34 mouse cellular contexts compared by ENCODE assay signal in the genomic region with DNA sequence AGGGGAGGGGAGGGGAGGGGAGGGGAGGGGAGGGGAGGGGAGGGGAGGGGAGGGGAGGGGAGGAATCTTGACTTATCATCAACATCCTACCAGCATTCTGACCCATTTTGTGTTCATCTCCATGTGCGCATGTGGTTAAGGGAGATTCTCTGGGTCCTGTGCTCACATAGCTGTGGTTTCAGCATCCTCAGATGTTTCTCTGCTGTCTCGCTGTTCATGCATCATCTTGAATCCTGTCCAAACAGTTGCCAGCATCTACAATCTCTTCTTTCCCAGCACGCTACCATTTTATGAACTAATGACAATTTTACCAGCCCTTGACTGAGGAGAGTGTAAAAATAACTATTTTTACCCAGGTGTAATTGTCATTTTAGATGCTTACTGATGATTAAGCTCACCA.
"Had no signal": no experiment of that assay in that cellular context is flagged by ENCODE, and none has a peak within 500 bp of the region (broad histone marks: within the 10 kb centered on the region; RNA-seq: fewer than 3 reads in every experiment).

No protein-coding gene starts in this region.

- DNase-seq: heart, postnatal 10 days; heart, postnatal 14 days; heart, postnatal 36 days; heart, postnatal 4 days; kidney, adult 11 months; kidney, adult 18-20 months; kidney, adult 2 months; kidney, adult 8-10 months; kidney, adult 9 months; kidney, postnatal 10 days; kidney, postnatal 14 days; kidney, postnatal 25 days; kidney, postnatal 36 days; kidney, postnatal 4 days; layer of hippocampus, adult 9-11 months; layer of hippocampus, postnatal 36 days had no signal

- H3K4me1 ChIP-seq: heart, embryonic 12.5 days; heart, embryonic 15.5 days; hindbrain, embryonic 10.5 days; hindbrain, embryonic 12.5 days; hindbrain, embryonic 13.5 days; hindbrain, embryonic 15.5 days; intestine, embryonic 15.5 days had no signal

- H3K9ac ChIP-seq: heart, embryonic 12.5 days; heart, embryonic 13.5 days; heart, embryonic 15.5 days; hindbrain, embryonic 12.5 days; hindbrain, embryonic 13.5 days; hindbrain, embryonic 14.5 days; hindbrain, embryonic 15.5 days; intestine, embryonic 15.5 days; kidney, embryonic 15.5 days had no signal

- H3K27me3 ChIP-seq: heart, embryonic 12.5 days; heart, embryonic 13.5 days; heart, embryonic 15.5 days; hindbrain, embryonic 12.5 days; hindbrain, embryonic 13.5 days; hindbrain, embryonic 15.5 days; intestine, embryonic 15.5 days; kidney, embryonic 15.5 days had no signal

- H3K9me3 ChIP-seq: heart, embryonic 12.5 days; heart, embryonic 13.5 days; heart, embryonic 15.5 days; hindbrain, embryonic 10.5 days; hindbrain, embryonic 12.5 days; hindbrain, embryonic 13.5 days; hindbrain, embryonic 15.5 days; intestine, embryonic 15.5 days; kidney, embryonic 15.5 days had no signal

- ATAC-seq: hindbrain, embryonic 16.5 days; hindbrain, postnatal 0 days; inflammation-experienced regulatory T-cells, adult 6 months; intestine, embryonic 15.5 days; intestine, embryonic 16.5 days; intestine, postnatal 0 days had no signal

- H3K36me3 ChIP-seq: heart, embryonic 12.5 days; heart, embryonic 13.5 days; heart, embryonic 15.5 days; hindbrain, embryonic 10.5 days; hindbrain, embryonic 12.5 days; hindbrain, embryonic 13.5 days; hindbrain, embryonic 15.5 days; intestine, embryonic 15.5 days; kidney, embryonic 15.5 days had no signal

- H3K4me2 ChIP-seq: heart, embryonic 12.5 days; heart, embryonic 13.5 days; heart, embryonic 15.5 days; hindbrain, embryonic 12.5 days; hindbrain, embryonic 13.5 days; hindbrain, embryonic 14.5 days; hindbrain, embryonic 15.5 days; intestine, embryonic 15.5 days; kidney, embryonic 15.5 days had no signal

- H3K27ac ChIP-seq: heart, embryonic 13.5 days; heart, embryonic 15.5 days; hindbrain, embryonic 10.5 days; hindbrain, embryonic 12.5 days; hindbrain, embryonic 13.5 days; hindbrain, embryonic 14.5 days; hindbrain, embryonic 15.5 days; hindbrain, postnatal 0 days; intestine, embryonic 15.5 days; kidney, embryonic 15.5 days; kidney, postnatal 0 days; layer of hippocampus, adult 2 months; left cerebral cortex, adult 2 months had no signal

- H3K4me3 ChIP-seq: heart, embryonic 12.5 days; heart, embryonic 13.5 days; heart, embryonic 15.5 days; hindbrain, embryonic 10.5 days; hindbrain, embryonic 12.5 days; hindbrain, embryonic 13.5 days; hindbrain, embryonic 15.5 days; intestine, embryonic 15.5 days; kidney, embryonic 15.5 days; layer of hippocampus, adult 2 months; left cerebral cortex, adult 2 months had no signal
